Mouse (Mus musculus) ovary, postnatal 10 days (tissue): ENCODE results near the gene Rasa3.

Experiments
- DNase-seq: peaks from one replicate; pipeline ENCODE4 v3.0.0; 2022; ENCODE audit warnings: low spot score

Rasa3 gene

GRCm38 (mm10) chr8:13620226-13620920, 57.0 kb downstream of the Rasa3 start:
- DNase-seq = no peak

GRCm38 (mm10) chr8:13616831-13617505, 60.4 kb downstream of the Rasa3 start:
- no peak for DNase-seq

- DNase-seq = no peak
These were observed 62.4 kb downstream of the Rasa3 start for GRCm38 (mm10) chr8:13614924-13615391.

- DNase-seq = no peak
These were observed 63.3 kb downstream of the Rasa3 start for GRCm38 (mm10) chr8:13614136-13614535.

- DNase-seq = no peak
These were observed 65.7 kb downstream of the Rasa3 start for GRCm38 (mm10) chr8:13611702-13612101.

GRCm38 (mm10) chr8:13609971-13610370, 67.4 kb downstream of the Rasa3 start:
- no peak for DNase-seq

GRCm38 (mm10) chr8:13608946-13609345, 68.5 kb downstream of the Rasa3 start:
- no peak for DNase-seq

- no peak for DNase-seq
These were observed 71.4 kb downstream of the Rasa3 start for GRCm38 (mm10) chr8:13605920-13606480.

GRCm38 (mm10) chr8:13602621-13603020, 74.8 kb downstream of the Rasa3 start:
- DNase-seq = no peak

- no peak for DNase-seq
These were observed 76.2 kb downstream of the Rasa3 start for GRCm38 (mm10) chr8:13601166-13601565.

- DNase-seq = no peak
These were observed 76.7 kb downstream of the Rasa3 start for GRCm38 (mm10) chr8:13600716-13601115.

GRCm38 (mm10) chr8:13600204-13600603, 77.2 kb downstream of the Rasa3 start:
- DNase-seq = no peak

GRCm38 (mm10) chr8:13597777-13598176, 79.6 kb downstream of the Rasa3 start:
- DNase-seq = no peak

GRCm38 (mm10) chr8:13595861-13596260, 81.5 kb downstream of the Rasa3 start:
- DNase-seq = no peak

- DNase-seq = no peak
These were observed 82.5 kb downstream of the Rasa3 start for GRCm38 (mm10) chr8:13594884-13595323.

GRCm38 (mm10) chr8:13593340-13593739, 84.1 kb downstream of the Rasa3 start:
- no peak for DNase-seq

GRCm38 (mm10) chr8:13591246-13591645, 86.2 kb downstream of the Rasa3 start:
- DNase-seq = no peak

GRCm38 (mm10) chr8:13589071-13589470, 88.3 kb downstream of the Rasa3 start:
- DNase-seq = no peak

GRCm38 (mm10) chr8:13584652-13585051, 92.8 kb downstream of the Rasa3 start:
- no peak for DNase-seq

- DNase-seq = no peak
These were observed 99.5 kb downstream of the Rasa3 start for GRCm38 (mm10) chr8:13577869-13578268.

- no peak for DNase-seq
These were observed 105.4 kb downstream of the Rasa3 start for GRCm38 (mm10) chr8:13571999-13572398.

- no peak for DNase-seq
These were observed 115.3 kb downstream of the Rasa3 start, which contains the start of gene 1700029H14Rik for GRCm38 (mm10) chr8:13562118-13562517. Gene 1700029H14Rik, minus strand, starts transcription at chr8:13562461.

GRCm38 (mm10) chr8:13557526-13557925, 119.9 kb downstream of the Rasa3 start:
- no peak for DNase-seq
